Mouse (Mus musculus) kidney, postnatal 0 days (tissue): ENCODE data around the gene Ptchd3. TPM values are rescaled to one million over a fixed set of nuclear protein-coding genes. Genes with fewer than 3 reads are reported as not detected.

Experiments
- ATAC-seq: fragments of 200-750 bp; cut with Nextera tagmentation; replicated peaks from 2 replicates; pipeline ENCODE4 v1.8.0; 2017; ENCODE audit warnings: low read depth, moderate number of reproducible peaks, moderate TSS enrichment, moderate library complexity; ENCODE audit not compliant: low FRiP score
- DNase-seq: peaks from one replicate; pipeline ENCODE4 v3.0.0-alpha.2; 2016; ENCODE audit warnings: low spot score
- H3K27ac ChIP-seq: fragments of 300-500 bp; sonication (generic); 2 replicates; pipeline ENCODE4 v1.5.1; 2014; ENCODE audit warnings: mild to moderate bottlenecking
- H3K27me3 ChIP-seq: fragments of 300-500 bp; sonication (generic); 2 replicates; pipeline ENCODE4 v1.6.1; 2014; ENCODE audit warnings: low read length, mixed read lengths; ENCODE audit not compliant: insufficient read depth
- H3K36me3 ChIP-seq: fragments of 300-500 bp; sonication (generic); 2 replicates; pipeline ENCODE4 v1.6.1; 2014; ENCODE audit warnings: low read length, mixed read lengths; ENCODE audit not compliant: insufficient read depth
- H3K4me1 ChIP-seq: fragments of 300-500 bp; sonication (generic); replicated peaks from 2 replicates; pipeline ENCODE4 v1.6.1; 2014; ENCODE audit warnings: antibody characterized with exemption, low read length, mixed read lengths; ENCODE audit not compliant: insufficient read depth
- H3K4me2 ChIP-seq: fragments of 300-500 bp; sonication (generic); 2 replicates; pipeline ENCODE4 v1.6.1; 2014; ENCODE audit warnings: mild to moderate bottlenecking, low read length, moderate library complexity, mixed read lengths
- H3K4me3 ChIP-seq: fragments of 300-500 bp; sonication (generic); replicated peaks from 2 replicates; pipeline ENCODE4 v1.5.1; 2014; ENCODE audit warnings: low read depth, low read length
- H3K9ac ChIP-seq: fragments of 300-500 bp; sonication (generic); 2 replicates; pipeline ENCODE4 v1.6.1; 2014; ENCODE audit warnings: low read depth, low read length
- H3K9me3 ChIP-seq: fragments of 300-500 bp; sonication (generic); replicated peaks from 2 replicates; pipeline ENCODE4 v1.6.1; 2016; ENCODE audit warnings: low read length, inconsistent platforms, mixed read lengths
- CTCF ChIP-seq: IDR thresholded peaks from 2 replicates; pipeline ENCODE4 v1.5.1; 2016; ENCODE audit warnings: antibody characterized with exemption, low read depth, mild to moderate bottlenecking, moderate library complexity
- WGBS: fragments of 180-500 bp; shearing (Covaris S2); extraction: QIAGEN DNeasy Blood & Tissue Kit; methylation state at CpG from one replicate; pipeline ENCODE4 v1.1.7; 2014; 5-methylcytosine and 5-hydroxymethylcytosine counted together
- polyA plus RNA-seq: library from polyadenylated mRNA; unstranded; fragments of >200 nt; fragmentation: Nextera tagmentation; extraction: Ambion mirVana; gene quantifications from 2 replicates; pipeline ENCODE4 v1.2.1, GENCODE M21; 2015

Ptchd3 gene
- polyA plus RNA-seq, 1 experiment from 2014 or later: not detected

- WGBS: 81% methylated on average over 5 of the region's 5 CpGs
- Histone ChIP-seq H3K36me3 (no peaks in the 10 kb centered on the region), H3K4me1 (no peaks in the 10 kb centered on the region), H3K9ac (no peak overlapping the region), H3K27me3 (no peaks in the 10 kb centered on the region), H3K27ac (no peak overlapping the region), H3K4me3 (no peak overlapping the region), H3K9me3 (no peaks in the 10 kb centered on the region), H3K4me2 (no peak overlapping the region)
- TF ChIP-seq CTCF: no peak
- DNase-seq: peak; percentile 10
- ATAC-seq: no peak
Observed at GRCm38 (mm10) chr11:121804258-121805027, 25.6 kb upstream of the Ptchd3 start.

GRCm38 (mm10) chr11:121808204-121808852, 21.7 kb upstream of the Ptchd3 start:
- TF ChIP-seq CTCF: peak; percentile 96
- under 1% methylated on average over 4 of the region's 4 CpGs for WGBS
- Histone ChIP-seq H3K4me2 (no peak overlapping the region), H3K4me1 (no peaks in the 10 kb centered on the region), H3K36me3 (no peaks in the 10 kb centered on the region), H3K27me3 (no peaks in the 10 kb centered on the region), H3K9me3 (no peaks in the 10 kb centered on the region), H3K27ac (no peak overlapping the region), H3K4me3 (no peak overlapping the region), H3K9ac (no peak overlapping the region)
- 0 out of 2 replicates have a peak, but pooled peaks have one; percentile 17 for ATAC-seq
- DNase-seq: peak; percentile 93

GRCm38 (mm10) chr11:121808866-121809265, 21.2 kb upstream of the Ptchd3 start:
- H3K4me2 ChIP-seq: no peak overlapping the region
- DNase-seq (no peak), ATAC-seq (no peak)
- H3K9ac ChIP-seq: no peak overlapping the region
- H3K27ac ChIP-seq: no peak overlapping the region
- no peak overlapping the region for H3K4me3 ChIP-seq
- H3K9me3 ChIP-seq: no peaks in the 10 kb centered on the region
- no peaks in the 10 kb centered on the region for H3K36me3 ChIP-seq
- no peaks in the 10 kb centered on the region for H3K4me1 ChIP-seq
- TF ChIP-seq CTCF: no peak
- no peaks in the 10 kb centered on the region for H3K27me3 ChIP-seq
- WGBS: 50% methylated on average over 1 of the region's 1 CpGs

GRCm38 (mm10) chr11:121845923-121846322, 15.9 kb downstream of the Ptchd3 start:
- Histone ChIP-seq H3K27me3 (no peaks in the 10 kb centered on the region), H3K27ac (no peak overlapping the region), H3K36me3 (no peaks in the 10 kb centered on the region), H3K4me2 (no peak overlapping the region), H3K4me1 (no peaks in the 10 kb centered on the region), H3K9ac (no peak overlapping the region), H3K9me3 (no peaks in the 10 kb centered on the region), H3K4me3 (no peak overlapping the region)
- peak; percentile 59 for TF ChIP-seq CTCF
- DNase-seq (peak; percentile 46), ATAC-seq (no peak)
- WGBS: 38% methylated on average over 2 of the region's 2 CpGs

GRCm38 (mm10) chr11:121847790-121848299, 17.8 kb downstream of the Ptchd3 start:
- 0 out of 2 replicates have a peak, but pooled peaks have one; percentile 5 for TF ChIP-seq CTCF
- peak; percentile 98 for ATAC-seq
- WGBS: 0% methylated on average over 11 of the region's 11 CpGs

More at GRCm38 (mm10) chr11:121847790-121848299, 17.8 kb downstream of the Ptchd3 start:
- Histone ChIP-seq H3K27me3 (no peaks in the 10 kb centered on the region), H3K36me3 (no peaks in the 10 kb centered on the region), H3K4me3 (peak overlapping the region; percentile 28), H3K4me1 (no peaks in the 10 kb centered on the region), H3K27ac (peak overlapping the region; percentile 67), H3K9ac (no peak overlapping the region), H3K4me2 (peak overlapping the region; percentile 61), H3K9me3 (no peaks in the 10 kb centered on the region)
- peak; percentile 95 for DNase-seq

Other genes starting within 250 kb of the Ptchd3 start
- 5.2 and 5.3 TPM in 2 replicates for gene B3gntl1, start 157.1 kb upstream of the Ptchd3 start, polyA plus RNA-seq
- 29.3 and 35.4 TPM in 2 replicates for gene Metrnl, start 128.7 kb upstream of the Ptchd3 start, polyA plus RNA-seq